Mouse (Mus musculus) neural tube, embryonic 13.5 days (tissue): ENCODE data around the gene Trim47. TPM values are rescaled to one million over a fixed set of nuclear protein-coding genes. Genes with fewer than 3 reads are reported as not detected.

Experiments
- ATAC-seq: fragments of 200-750 bp; cut with Nextera tagmentation; 2 replicates; pipeline ENCODE4 v1.8.0; 2017; ENCODE audit warnings: low read depth, mild to moderate bottlenecking, moderate TSS enrichment, moderate library complexity
- H3K27ac ChIP-seq: fragments of 300-500 bp; sonication (generic); replicated peaks from 2 replicates; pipeline ENCODE4 v1.5.1; 2015; ENCODE audit warnings: moderate library complexity, mild to moderate bottlenecking, inconsistent platforms
- H3K27me3 ChIP-seq: fragments of 300-500 bp; sonication (generic); 2 replicates; pipeline ENCODE4 v1.6.1; 2015; ENCODE audit warnings: mild to moderate bottlenecking, inconsistent platforms
- H3K36me3 ChIP-seq: fragments of 300-500 bp; sonication (generic); 2 replicates; pipeline ENCODE4 v1.6.1; 2015; ENCODE audit warnings: mild to moderate bottlenecking, inconsistent platforms
- H3K4me1 ChIP-seq: fragments of 300-500 bp; sonication (generic); replicated peaks from 2 replicates; pipeline ENCODE4 v1.6.1; 2015; ENCODE audit warnings: inconsistent platforms
- H3K4me2 ChIP-seq: fragments of 300-500 bp; sonication (generic); 2 replicates; pipeline ENCODE4 v1.6.1; 2015; ENCODE audit warnings: inconsistent platforms, mild to moderate bottlenecking, moderate library complexity
- H3K4me3 ChIP-seq: fragments of 300-500 bp; sonication (generic); 2 replicates; pipeline ENCODE4 v1.5.1; 2015; ENCODE audit warnings: mild to moderate bottlenecking, inconsistent platforms
- H3K9ac ChIP-seq: fragments of 300-500 bp; sonication (generic); 2 replicates; pipeline ENCODE4 v1.6.1; 2015; ENCODE audit warnings: moderate library complexity, mild to moderate bottlenecking, inconsistent platforms
- H3K9me3 ChIP-seq: fragments of 300-500 bp; sonication (generic); 2 replicates; pipeline ENCODE4 v1.6.1; 2016; ENCODE audit warnings: inconsistent platforms
- WGBS: fragments of 180-500 bp; shearing (Covaris S2); methylation state at CpG from one replicate; pipeline ENCODE4 v1.1.7; 2015; 5-methylcytosine and 5-hydroxymethylcytosine counted together
- polyA plus RNA-seq: library from polyadenylated mRNA; unstranded; fragments of >200 nt; fragmentation: Nextera tagmentation; extraction: Ambion mirVana; gene quantifications from 2 replicates; pipeline ENCODE4 v1.2.1, GENCODE M21; 2015

Trim47 gene
- polyA plus RNA-seq, 1 experiment from 2014 or later: 4.3 TPM

- Histone ChIP-seq H3K9me3 (no peaks in the 10 kb centered on the region), H3K27ac (no peak overlapping the region), H3K9ac (no peak overlapping the region), H3K4me3 (no peak overlapping the region), H3K36me3 (peaks cover 58% of the 10 kb centered on the region), H3K27me3 (no peaks in the 10 kb centered on the region), H3K4me2 (no peak overlapping the region), H3K4me1 (no peaks in the 10 kb centered on the region)
- WGBS: 58% methylated on average over 8 of the region's 8 CpGs
- ATAC-seq: no peak
Observed at GRCm38 (mm10) chr11:116062521-116062920, 64.5 kb downstream of the Trim47 start.

GRCm38 (mm10) chr11:116061641-116062415 lies 65.2 kb downstream of the Trim47 start:
- H3K9me3 ChIP-seq: no peaks in the 10 kb centered on the region
- no peak overlapping the region for H3K4me2 ChIP-seq
- H3K36me3 ChIP-seq: peaks cover 65% of the 10 kb centered on the region
- WGBS: 88% methylated on average over 13 of the region's 13 CpGs
- no peaks in the 10 kb centered on the region for H3K4me1 ChIP-seq
- H3K27ac ChIP-seq: no peak overlapping the region
- H3K9ac ChIP-seq: no peak overlapping the region
- no peak for ATAC-seq
- no peak overlapping the region for H3K4me3 ChIP-seq
- no peaks in the 10 kb centered on the region for H3K27me3 ChIP-seq

GRCm38 (mm10) chr11:116060596-116060995 lies 66.4 kb downstream of the Trim47 start:
- Histone ChIP-seq H3K27ac (no peak overlapping the region), H3K4me3 (no peak overlapping the region), H3K36me3 (peaks cover 77% of the 10 kb centered on the region), H3K9ac (no peak overlapping the region), H3K4me1 (no peaks in the 10 kb centered on the region), H3K9me3 (no peaks in the 10 kb centered on the region), H3K4me2 (no peak overlapping the region), H3K27me3 (no peaks in the 10 kb centered on the region)
- 92% methylated on average over 9 of the region's 9 CpGs for WGBS
- no peak for ATAC-seq

GRCm38 (mm10) chr11:116059691-116060025 lies 67.4 kb downstream of the Trim47 start:
- no peak overlapping the region for H3K4me3 ChIP-seq
- no peak overlapping the region for H3K9ac ChIP-seq
- H3K4me1 ChIP-seq: no peaks in the 10 kb centered on the region
- no peak overlapping the region for H3K4me2 ChIP-seq
- H3K27me3 ChIP-seq: no peaks in the 10 kb centered on the region
- H3K36me3 ChIP-seq: peaks cover 87% of the 10 kb centered on the region
- WGBS: 96% methylated on average over 11 of the region's 11 CpGs
- no peaks in the 10 kb centered on the region for H3K9me3 ChIP-seq
- H3K27ac ChIP-seq: no peak overlapping the region
- ATAC-seq: no peak

- Histone ChIP-seq H3K27ac (no peak overlapping the region), H3K4me2 (no peak overlapping the region), H3K9me3 (no peaks in the 10 kb centered on the region), H3K4me3 (no peak overlapping the region), H3K36me3 (peaks cover 93% of the 10 kb centered on the region), H3K9ac (no peak overlapping the region), H3K4me1 (no peaks in the 10 kb centered on the region), H3K27me3 (no peaks in the 10 kb centered on the region)
- WGBS: 92% methylated on average over 17 of the region's 17 CpGs
- no peak for ATAC-seq
Observed at GRCm38 (mm10) chr11:116058868-116059690, 67.9 kb downstream of the Trim47 start.

GRCm38 (mm10) chr11:116058022-116058614 lies 68.9 kb downstream of the Trim47 start:
- Histone ChIP-seq H3K27ac (no peak overlapping the region), H3K9me3 (no peaks in the 10 kb centered on the region), H3K36me3 (peaks cover 98% of the 10 kb centered on the region), H3K4me1 (no peaks in the 10 kb centered on the region), H3K27me3 (no peaks in the 10 kb centered on the region), H3K9ac (no peak overlapping the region), H3K4me2 (no peak overlapping the region), H3K4me3 (no peak overlapping the region)
- 82% methylated on average over 12 of the region's 12 CpGs for WGBS
- ATAC-seq: no peak

- 95% methylated on average over 4 of the region's 4 CpGs for WGBS
- no peak overlapping the region for H3K4me2 ChIP-seq
Observed at GRCm38 (mm10) chr11:116057237-116057881, 69.7 kb downstream of the Trim47 start.

GRCm38 (mm10) chr11:116055873-116056272 lies 71.1 kb downstream of the Trim47 start:
- Histone ChIP-seq H3K27ac (no peak overlapping the region), H3K4me1 (no peaks in the 10 kb centered on the region), H3K4me3 (no peak overlapping the region), H3K9me3 (no peaks in the 10 kb centered on the region), H3K36me3 (peaks cover 100% of the 10 kb centered on the region), H3K4me2 (no peak overlapping the region), H3K27me3 (no peaks in the 10 kb centered on the region), H3K9ac (no peak overlapping the region)
- 96% methylated on average over 11 of the region's 11 CpGs for WGBS
- ATAC-seq: no peak

More at GRCm38 (mm10) chr11:116057237-116057881, 69.7 kb downstream of the Trim47 start:
- H3K4me1 ChIP-seq: no peaks in the 10 kb centered on the region
- H3K36me3 ChIP-seq: peaks cover 100% of the 10 kb centered on the region
- no peak overlapping the region for H3K9ac ChIP-seq
- no peak overlapping the region for H3K4me3 ChIP-seq
- no peaks in the 10 kb centered on the region for H3K27me3 ChIP-seq
- no peak overlapping the region for H3K27ac ChIP-seq
- no peak for ATAC-seq
- H3K9me3 ChIP-seq: no peaks in the 10 kb centered on the region

Other genes starting within 250 kb of the Trim47 start
- 0.85 and 1.7 TPM in 2 replicates for gene Smim5, start 227.2 kb downstream of the Trim47 start, polyA plus RNA-seq
- 0.94 and 1.2 TPM in 2 replicates for gene Smim6, start 215.2 kb downstream of the Trim47 start, polyA plus RNA-seq
- gene Sap30bp, start 193.9 kb downstream of the Trim47 start, polyA plus RNA-seq: 57.7 and 59.4 TPM in 2 replicates
- gene Recql5, start 193.7 kb downstream of the Trim47 start, polyA plus RNA-seq: 22.5 and 23.5 TPM in 2 replicates
- gene Itgb4, start 152.5 kb downstream of the Trim47 start, polyA plus RNA-seq: 1.9 and 2.7 TPM in 2 replicates
- gene Galk1, start 114.5 kb downstream of the Trim47 start, polyA plus RNA-seq: 73.9 and 74.4 TPM in 2 replicates
- gene H3f3b, start 99.2 kb downstream of the Trim47 start, polyA plus RNA-seq: 2,165 and 2,421 TPM in 2 replicates
- gene Unk, start 96.9 kb downstream of the Trim47 start, polyA plus RNA-seq: 32.4 and 33.1 TPM in 2 replicates
- 0.70 and 1.3 TPM in 2 replicates for gene Unc13d, start 49.2 kb downstream of the Trim47 start, polyA plus RNA-seq
- gene Wbp2, start 40.2 kb downstream of the Trim47 start, polyA plus RNA-seq: 136 and 153 TPM in 2 replicates
- 2.7 and 3.7 TPM in 2 replicates for gene Trim65, start 3.9 kb upstream of the Trim47 start, polyA plus RNA-seq
- 69.1 and 78.3 TPM in 2 replicates for gene Mrpl38, start 11.7 kb upstream of the Trim47 start, polyA plus RNA-seq
- gene Fbf1, start 41.0 kb upstream of the Trim47 start, polyA plus RNA-seq: 52.5 and 58.5 TPM in 2 replicates
- 75.2 and 83.0 TPM in 2 replicates for gene Ten1, start 71.6 kb upstream of the Trim47 start, polyA plus RNA-seq
- gene Acox1, start 71.8 kb upstream of the Trim47 start, polyA plus RNA-seq: 53.5 and 55.9 TPM in 2 replicates
- 0.59 and 0.73 TPM in 2 replicates for gene Evpl, start 110.9 kb upstream of the Trim47 start, polyA plus RNA-seq
- gene Srp68, start 147.0 kb upstream of the Trim47 start, polyA plus RNA-seq: 64.0 and 64.4 TPM in 2 replicates
- gene Galr2, start 153.7 kb upstream of the Trim47 start, polyA plus RNA-seq: 1.1 and 1.2 TPM in 2 replicates
- gene Exoc7, start 180.0 kb upstream of the Trim47 start, polyA plus RNA-seq: 81.5 and 88.7 TPM in 2 replicates
- gene Foxj1, start 208.2 kb upstream of the Trim47 start, polyA plus RNA-seq: 7.8 and 8.1 TPM in 2 replicates